Comparison of ENCODE assay signal across 29 mouse cellular contexts in the genomic region with DNA sequence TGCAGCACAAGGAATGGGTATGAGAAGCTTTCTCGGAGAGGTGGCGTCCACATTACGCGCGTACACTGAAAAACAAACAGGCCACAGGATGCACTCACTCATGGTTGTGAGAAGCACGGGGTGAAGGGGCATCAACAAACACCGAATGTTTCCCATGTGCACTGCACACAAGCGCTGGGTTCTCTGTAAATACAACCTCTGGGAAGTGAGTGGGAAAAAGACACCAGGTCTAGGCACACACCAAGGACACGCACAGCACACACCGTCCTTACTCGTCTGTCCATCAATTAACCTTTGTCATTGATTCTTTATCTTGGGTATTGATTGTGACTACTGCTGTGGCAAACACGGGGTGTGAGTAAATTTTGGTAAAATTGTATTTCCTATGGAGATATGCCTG.
"Had no signal": no experiment of that assay in that cellular context is flagged by ENCODE, and none has a peak within 500 bp of the region (broad histone marks: within the 10 kb centered on the region; RNA-seq: fewer than 3 reads in every experiment).

No protein-coding gene starts in this region.

- H3K4me3 ChIP-seq: left cerebral cortex, adult 2 months; limb, embryonic 10.5 days; limb, embryonic 12.5 days; limb, embryonic 13.5 days; limb, embryonic 15.5 days; liver, embryonic 13.5 days; lung, embryonic 15.5 days; megakaryocyte, embryonic 14.5 days; midbrain, embryonic 10.5 days; midbrain, embryonic 12.5 days; midbrain, embryonic 13.5 days; midbrain, embryonic 15.5 days; myocyte; neural tube, embryonic 12.5 days; neural tube, embryonic 13.5 days had no signal

- H3K4me2 ChIP-seq: limb, embryonic 12.5 days; limb, embryonic 13.5 days; limb, embryonic 15.5 days; liver, embryonic 13.5 days; lung, embryonic 14.5 days; lung, embryonic 15.5 days; midbrain, embryonic 11.5 days; midbrain, embryonic 12.5 days; midbrain, embryonic 13.5 days; midbrain, embryonic 15.5 days; neural tube, embryonic 12.5 days; neural tube, embryonic 13.5 days had no signal

- H3K9ac ChIP-seq: limb, embryonic 12.5 days; limb, embryonic 13.5 days; limb, embryonic 15.5 days; liver, embryonic 13.5 days; liver, embryonic 14.5 days; lung, embryonic 14.5 days; lung, embryonic 15.5 days; midbrain, embryonic 12.5 days; midbrain, embryonic 13.5 days; midbrain, embryonic 15.5 days; neural tube, embryonic 12.5 days; neural tube, embryonic 13.5 days had no signal

- H3K27ac ChIP-seq: left cerebral cortex, adult 2 months; limb, embryonic 10.5 days; limb, embryonic 12.5 days; limb, embryonic 13.5 days; limb, embryonic 15.5 days; liver, embryonic 13.5 days; liver, embryonic 14.5 days; lung, embryonic 15.5 days; macrophage; midbrain, embryonic 10.5 days; midbrain, embryonic 12.5 days; midbrain, embryonic 13.5 days; midbrain, embryonic 15.5 days; neural tube, embryonic 12.5 days had no signal

- H3K36me3 ChIP-seq: limb, embryonic 15.5 days; lung, embryonic 15.5 days; midbrain, embryonic 12.5 days; midbrain, embryonic 13.5 days; midbrain, embryonic 15.5 days; neural tube, embryonic 12.5 days; neural tube, embryonic 13.5 days had no signal

- ATAC-seq: lung, postnatal 0 days; midbrain, embryonic 13.5 days; midbrain, embryonic 15.5 days had no signal

- H3K27me3 ChIP-seq: limb, embryonic 12.5 days; limb, embryonic 13.5 days; limb, embryonic 15.5 days; liver, embryonic 13.5 days; lung, embryonic 15.5 days; megakaryocyte, embryonic 14.5 days; midbrain, embryonic 12.5 days; midbrain, embryonic 13.5 days; midbrain, embryonic 15.5 days; neural tube, embryonic 12.5 days; neural tube, embryonic 13.5 days had no signal

- DNase-seq: layer of hippocampus, postnatal 36 days; left cerebral cortex, postnatal 4 days; liver, embryonic 13.5 days; lung, adult 18-20 months; lung, adult 2 months; lung, embryonic 14.5 days; lung, postnatal 10 days; lung, postnatal 14 days; lung, postnatal 36 days; lung, postnatal 4 days; midbrain, embryonic 14.5 days had no signal

- H3K9me3 ChIP-seq: limb, embryonic 10.5 days; limb, embryonic 12.5 days; limb, embryonic 13.5 days; limb, embryonic 15.5 days; liver, embryonic 13.5 days; lung, embryonic 15.5 days; megakaryocyte, embryonic 14.5 days; midbrain, embryonic 10.5 days; midbrain, embryonic 12.5 days; midbrain, embryonic 13.5 days; midbrain, embryonic 15.5 days; neural tube, embryonic 12.5 days; neural tube, embryonic 13.5 days had no signal

- H3K4me1 ChIP-seq: limb, embryonic 10.5 days; limb, embryonic 15.5 days; lung, embryonic 15.5 days; midbrain, embryonic 10.5 days; midbrain, embryonic 12.5 days; midbrain, embryonic 13.5 days; midbrain, embryonic 15.5 days; neural tube, embryonic 12.5 days; neural tube, embryonic 13.5 days had no signal
